Mouse (Mus musculus) midbrain, embryonic 13.5 days (tissue): Measurements from ENCODE around the gene Nin. TPM values are rescaled to one million over a fixed set of nuclear protein-coding genes. Genes with fewer than 3 reads are reported as not detected.

Experiments used
- ATAC-seq: fragments of 200-750 bp; cut with Nextera tagmentation; 2 replicates; pipeline ENCODE4 v1.8.0; 2017; ENCODE audit warnings: mild to moderate bottlenecking, moderate TSS enrichment, moderate library complexity
- H3K27ac ChIP-seq: fragments of 300-500 bp; sonication (generic); 2 replicates; pipeline ENCODE4 v1.5.1; 2015; ENCODE audit warnings: inconsistent platforms, mild to moderate bottlenecking, moderate library complexity
- H3K27me3 ChIP-seq: fragments of 300-500 bp; sonication (generic); 2 replicates; pipeline ENCODE4 v1.6.1; 2015; ENCODE audit warnings: mild to moderate bottlenecking, inconsistent platforms
- H3K36me3 ChIP-seq: fragments of 300-500 bp; sonication (generic); 2 replicates; pipeline ENCODE4 v1.6.1; 2015; ENCODE audit warnings: mild to moderate bottlenecking, inconsistent platforms
- H3K4me1 ChIP-seq: fragments of 300-500 bp; sonication (generic); replicated peaks from 2 replicates; pipeline ENCODE4 v1.6.1; 2015; ENCODE audit warnings: inconsistent platforms
- H3K4me2 ChIP-seq: fragments of 300-500 bp; sonication (generic); replicated peaks from 2 replicates; pipeline ENCODE4 v1.6.1; 2015; ENCODE audit warnings: moderate library complexity, mild to moderate bottlenecking, inconsistent platforms
- H3K4me3 ChIP-seq: fragments of 300-500 bp; sonication (generic); replicated peaks from 2 replicates; pipeline ENCODE4 v1.5.1; 2015; ENCODE audit warnings: mild to moderate bottlenecking, inconsistent platforms
- H3K9ac ChIP-seq: fragments of 300-500 bp; sonication (generic); replicated peaks from 2 replicates; pipeline ENCODE4 v1.6.1; 2015; ENCODE audit warnings: mild to moderate bottlenecking, inconsistent platforms
- H3K9me3 ChIP-seq: fragments of 300-500 bp; sonication (generic); 2 replicates; pipeline ENCODE4 v1.6.1; 2016; ENCODE audit warnings: mild to moderate bottlenecking, inconsistent platforms
- WGBS: fragments of 180-500 bp; shearing (Covaris S2); methylation state at CpG from one replicate; pipeline ENCODE4 v1.1.7; 2015; 5-methylcytosine and 5-hydroxymethylcytosine counted together
- polyA plus RNA-seq: library from polyadenylated mRNA; unstranded; fragments of >200 nt; fragmentation: Nextera tagmentation; extraction: Ambion mirVana; gene quantifications from 2 replicates; pipeline ENCODE4 v1.2.1, GENCODE M21; 2015

The Nin gene
- polyA plus RNA-seq, 1 experiment from 2014 or later: 16.6 TPM

DNA sequence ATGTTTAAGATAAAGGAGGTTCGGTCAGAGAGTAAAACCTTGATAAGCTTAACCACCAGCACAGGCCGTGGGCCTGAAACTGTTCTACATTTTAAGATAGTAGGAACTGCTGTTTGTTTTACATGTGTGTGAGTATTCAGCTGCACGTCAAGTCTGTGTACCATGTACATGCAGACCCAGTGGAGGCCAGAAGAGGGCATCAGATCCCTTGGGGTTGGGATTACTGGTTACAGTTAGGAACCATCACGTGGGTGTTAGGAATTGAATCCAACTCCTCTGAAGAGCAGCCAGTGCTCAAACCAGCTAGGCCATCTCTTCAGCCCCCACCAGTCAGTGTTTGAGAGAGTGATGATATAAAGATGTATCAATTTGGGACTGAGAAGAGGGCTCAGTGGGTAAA lies 151.0 kb downstream of the Nin start:
- no peaks in the 10 kb centered on the region for H3K27me3 ChIP-seq
- no peak overlapping the region for H3K4me3 ChIP-seq
- no peak overlapping the region for H3K9ac ChIP-seq
- no peak for ATAC-seq
- H3K4me2 ChIP-seq: no peak overlapping the region
- H3K9me3 ChIP-seq: no peaks in the 10 kb centered on the region
- peaks cover 76% of the 10 kb centered on the region for H3K36me3 ChIP-seq
- 64% methylated on average over 4 of the region's 4 CpGs for WGBS
- H3K27ac ChIP-seq: no peak overlapping the region
- no peaks in the 10 kb centered on the region for H3K4me1 ChIP-seq

Other genes with a start within 250 kb of the Nin start
- gene Atl1, start 221.1 kb downstream of the Nin start, polyA plus RNA-seq: 128 and 129 TPM in 2 replicates
- gene Map4k5, start 220.5 kb downstream of the Nin start, polyA plus RNA-seq: 25.6 and 27.6 TPM in 2 replicates
- gene Sav1, start 126.7 kb downstream of the Nin start, polyA plus RNA-seq: 1.5 and 2.8 TPM in 2 replicates
- 0.34 and 0.45 TPM in 2 replicates for gene Abhd12b, start 40.4 kb upstream of the Nin start, polyA plus RNA-seq
- gene Pygl, start 117.8 kb upstream of the Nin start, polyA plus RNA-seq: 5.4 and 8.2 TPM in 2 replicates
- gene Trim9, start 233.9 kb upstream of the Nin start, polyA plus RNA-seq: 56.2 and 61.8 TPM in 2 replicates